Mouse (Mus musculus) forebrain, embryonic 16.5 days (tissue): ENCODE results near the gene Jazf1. TPM values are rescaled to one million over a fixed set of nuclear protein-coding genes. Genes with fewer than 3 reads are reported as not detected.

Source experiments
- ATAC-seq: fragments of 200-750 bp; cut with Nextera tagmentation; 2 replicates; pipeline ENCODE4 v1.8.0; 2017; ENCODE audit warnings: mild to moderate bottlenecking, moderate library complexity
- H3K27ac ChIP-seq: fragments of 300-500 bp; sonication (generic); 2 replicates; pipeline ENCODE4 v1.5.1; 2014; ENCODE audit warnings: low read length, control low read depth
- H3K27me3 ChIP-seq: fragments of 300-500 bp; sonication (generic); replicated peaks from 2 replicates; pipeline ENCODE4 v1.6.1; 2014; ENCODE audit warnings: low read length; ENCODE audit not compliant: control insufficient read depth, insufficient read depth
- H3K36me3 ChIP-seq: fragments of 300-500 bp; sonication (generic); 2 replicates; pipeline ENCODE4 v1.6.1; 2014; ENCODE audit not compliant: control insufficient read depth, insufficient read depth
- H3K4me1 ChIP-seq: fragments of 300-500 bp; sonication (generic); replicated peaks from 2 replicates; pipeline ENCODE4 v1.6.1; 2014; ENCODE audit warnings: low read length; ENCODE audit not compliant: control insufficient read depth, insufficient read depth
- H3K4me2 ChIP-seq: fragments of 300-500 bp; sonication (generic); 2 replicates; pipeline ENCODE4 v1.6.1; 2014; ENCODE audit warnings: mild to moderate bottlenecking, low read length, control low read depth
- H3K4me3 ChIP-seq: fragments of 300-500 bp; sonication (generic); replicated peaks from 2 replicates; pipeline ENCODE4 v1.5.1; 2014; ENCODE audit warnings: mild to moderate bottlenecking, low read length, control low read depth
- H3K9ac ChIP-seq: fragments of 300-500 bp; sonication (generic); replicated peaks from 2 replicates; pipeline ENCODE4 v1.6.1; 2014; ENCODE audit warnings: low read depth, low read length, control low read depth
- H3K9me3 ChIP-seq: fragments of 300-500 bp; sonication (generic); 2 replicates; pipeline ENCODE4 v1.6.1; 2016; ENCODE audit warnings: low read length; ENCODE audit not compliant: control insufficient read depth
- WGBS: fragments of 180-500 bp; shearing (Covaris S2); extraction: QIAGEN DNeasy Blood & Tissue Kit; methylation state at CpG from one replicate; pipeline ENCODE4 v1.1.7; 2014; 5-methylcytosine and 5-hydroxymethylcytosine counted together
- polyA plus RNA-seq: library from polyadenylated mRNA; unstranded; fragments of >200 nt; fragmentation: Nextera tagmentation; extraction: Ambion mirVana; gene quantifications from 2 replicates; pipeline ENCODE4 v1.2.1, GENCODE M21; 2015

The Jazf1 gene
- polyA plus RNA-seq, 1 experiment from 2014 or later, result 37.0 TPM

DNA sequence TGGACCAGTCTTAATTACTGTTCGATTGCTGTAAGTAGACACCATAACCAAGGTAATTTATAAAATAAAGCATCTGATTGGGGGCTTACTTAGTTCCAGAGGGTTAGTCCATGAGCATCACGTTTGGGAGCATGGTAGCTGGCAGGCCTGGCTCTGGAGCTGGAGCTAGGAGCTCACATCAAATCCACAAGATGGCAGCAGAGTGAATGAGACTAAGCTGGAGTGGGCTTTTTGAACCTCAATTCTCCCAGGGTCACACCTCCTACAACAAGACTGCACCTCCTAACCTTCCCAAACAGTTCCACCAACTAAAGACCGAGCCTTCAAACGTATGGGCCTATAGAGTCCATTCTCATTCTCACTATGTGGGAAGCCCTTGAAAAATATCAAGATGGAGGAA, 141.5 kb downstream of the Jazf1 start:
- 79% methylated on average over 4 of the region's 4 CpGs for WGBS

GRCm38 (mm10) chr6:52925458-52926042, 142.9 kb downstream of the Jazf1 start:
- Histone ChIP-seq H3K27me3 (no peaks in the 10 kb centered on the region), H3K36me3 (no peaks in the 10 kb centered on the region), H3K9me3 (no peaks in the 10 kb centered on the region), H3K9ac (no peak overlapping the region), H3K4me1 (no peaks in the 10 kb centered on the region), H3K4me3 (no peak overlapping the region), H3K27ac (no peak overlapping the region), H3K4me2 (no peak overlapping the region)
- no peak for ATAC-seq
- 87% methylated on average over 9 of the region's 9 CpGs for WGBS

More for the DNA sequence above, 141.5 kb downstream of the Jazf1 start:
- no peak overlapping the region for H3K4me3 ChIP-seq
- no peaks in the 10 kb centered on the region for H3K9me3 ChIP-seq
- no peak overlapping the region for H3K9ac ChIP-seq
- H3K27me3 ChIP-seq, result no peaks in the 10 kb centered on the region
- H3K4me1 ChIP-seq, result no peaks in the 10 kb centered on the region
- H3K36me3 ChIP-seq, result no peaks in the 10 kb centered on the region
- ATAC-seq, result no peak
- no peak overlapping the region for H3K4me2 ChIP-seq
- H3K27ac ChIP-seq, result no peak overlapping the region

- Histone ChIP-seq H3K27me3 (no peaks in the 10 kb centered on the region; the same call in 1 of the 2 replicates), H3K4me3 (no peak overlapping the region), H3K9ac (no peak overlapping the region), H3K4me1 (no peaks in the 10 kb centered on the region), H3K4me2 (no peak overlapping the region), H3K36me3 (no peaks in the 10 kb centered on the region), H3K9me3 (no peaks in the 10 kb centered on the region), H3K27ac (no peak overlapping the region)
- ATAC-seq, result no peak
- WGBS, result 85% methylated on average over 6 of the region's 6 CpGs
These were observed 147.2 kb downstream of the Jazf1 start for GRCm38 (mm10) chr6:52921248-52921647.

DNA sequence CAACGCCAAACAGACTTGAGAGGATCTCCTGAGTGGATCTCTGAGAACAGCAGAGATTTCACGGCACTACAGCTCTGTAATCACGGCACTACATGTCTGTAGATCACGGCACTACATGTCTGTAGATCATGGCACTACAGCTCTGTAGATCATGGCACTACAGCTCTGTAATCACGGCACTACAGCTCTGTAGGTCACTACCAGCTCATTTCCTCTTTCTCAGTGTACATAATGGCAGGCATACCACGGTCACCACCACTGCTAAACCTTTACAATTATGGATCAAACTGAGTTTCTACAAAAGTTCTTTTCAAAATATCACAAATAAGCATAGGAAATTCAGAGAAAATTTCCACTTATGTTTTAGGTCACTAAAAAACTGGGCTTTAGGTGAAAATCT, 147.7 kb downstream of the Jazf1 start:
- H3K27me3 ChIP-seq, result no peaks in the 10 kb centered on the region; the same call in 1 of the 2 replicates
- no peak overlapping the region for H3K9ac ChIP-seq
- ATAC-seq, result no peak
- 88% methylated on average over 6 of the region's 6 CpGs for WGBS
- no peak overlapping the region for H3K27ac ChIP-seq
- H3K9me3 ChIP-seq, result no peaks in the 10 kb centered on the region
- no peaks in the 10 kb centered on the region for H3K36me3 ChIP-seq
- no peak overlapping the region for H3K4me2 ChIP-seq
- no peaks in the 10 kb centered on the region for H3K4me1 ChIP-seq
- H3K4me3 ChIP-seq, result no peak overlapping the region

DNA sequence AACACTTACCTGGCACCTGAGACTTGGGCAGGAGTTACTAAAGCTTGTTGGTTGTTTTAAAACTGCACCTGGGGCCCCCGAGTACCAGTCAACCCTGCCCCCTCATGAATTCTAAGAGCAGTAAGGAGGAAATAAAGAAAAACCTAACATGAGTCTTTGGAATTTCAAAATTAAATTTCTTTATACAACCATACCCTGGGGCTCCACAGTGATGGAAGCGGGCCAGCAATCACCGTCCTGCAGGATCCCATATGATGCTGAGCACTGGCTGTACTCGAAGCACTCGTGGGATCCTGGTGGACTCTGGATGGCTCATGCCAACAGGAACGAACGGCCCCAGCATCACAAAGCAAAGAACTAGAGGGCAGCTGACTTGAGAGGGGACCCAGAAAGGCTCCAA, 149.0 kb downstream of the Jazf1 start:
- Histone ChIP-seq H3K9ac (no peak overlapping the region), H3K4me2 (no peak overlapping the region), H3K36me3 (no peaks in the 10 kb centered on the region), H3K27ac (no peak overlapping the region), H3K9me3 (no peaks in the 10 kb centered on the region), H3K27me3 (no peaks in the 10 kb centered on the region; the same call in 1 of the 2 replicates), H3K4me3 (no peak overlapping the region), H3K4me1 (no peaks in the 10 kb centered on the region)
- WGBS, result 65% methylated on average over 7 of the region's 7 CpGs
- no peak for ATAC-seq

GRCm38 (mm10) chr6:52918980-52919379, 149.5 kb downstream of the Jazf1 start:
- H3K36me3 ChIP-seq, result no peaks in the 10 kb centered on the region
- H3K9ac ChIP-seq, result no peak overlapping the region
- ATAC-seq, result peak; percentile 50; the same call in 1 of the 2 replicates
- no peaks in the 10 kb centered on the region for H3K4me1 ChIP-seq
- no peaks in the 10 kb centered on the region; the same call in 1 of the 2 replicates for H3K27me3 ChIP-seq
- no peak overlapping the region for H3K4me3 ChIP-seq
- no peak overlapping the region for H3K4me2 ChIP-seq
- no peak overlapping the region for H3K27ac ChIP-seq
- H3K9me3 ChIP-seq, result no peaks in the 10 kb centered on the region
- 1% methylated on average over 2 of the region's 2 CpGs for WGBS

DNA sequence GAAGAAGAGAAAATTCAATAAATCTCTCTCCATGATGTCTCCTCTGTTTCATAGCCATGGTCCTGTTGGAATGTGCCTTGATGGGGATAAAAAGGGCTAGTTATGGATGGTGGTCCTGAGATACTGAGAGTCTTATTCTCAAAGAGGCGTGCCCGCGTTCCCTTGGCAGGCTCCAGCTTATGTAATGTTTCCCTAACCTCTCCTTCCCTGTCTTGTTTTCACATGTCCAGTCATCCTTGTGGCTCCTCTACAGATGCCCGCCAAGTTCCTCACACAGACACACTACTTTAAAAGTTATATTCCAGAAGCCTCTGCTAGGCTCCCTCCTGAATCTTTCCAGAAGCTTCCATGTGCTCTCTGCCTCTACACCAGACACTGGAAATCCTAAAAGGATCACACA, 151.0 kb downstream of the Jazf1 start:
- Histone ChIP-seq H3K27ac (no peak overlapping the region), H3K36me3 (no peaks in the 10 kb centered on the region), H3K9me3 (no peaks in the 10 kb centered on the region), H3K4me3 (no peak overlapping the region), H3K4me2 (no peak overlapping the region), H3K4me1 (no peaks in the 10 kb centered on the region), H3K9ac (no peak overlapping the region), H3K27me3 (no peaks in the 10 kb centered on the region; the same call in 1 of the 2 replicates)
- 100% methylated on average over 4 of the region's 4 CpGs for WGBS
- no peak for ATAC-seq

- no peaks in the 10 kb centered on the region for H3K36me3 ChIP-seq
- no peak overlapping the region for H3K4me2 ChIP-seq
- no peak for ATAC-seq
- no peak overlapping the region for H3K9ac ChIP-seq
- no peak overlapping the region for H3K27ac ChIP-seq
- no peaks in the 10 kb centered on the region; the same call in 1 of the 2 replicates for H3K27me3 ChIP-seq
- no peak overlapping the region for H3K4me3 ChIP-seq
- H3K9me3 ChIP-seq, result no peaks in the 10 kb centered on the region
- no peaks in the 10 kb centered on the region for H3K4me1 ChIP-seq
- 88% methylated on average over 3 of the region's 3 CpGs for WGBS
These were observed 151.5 kb downstream of the Jazf1 start for GRCm38 (mm10) chr6:52916836-52917376.

DNA sequence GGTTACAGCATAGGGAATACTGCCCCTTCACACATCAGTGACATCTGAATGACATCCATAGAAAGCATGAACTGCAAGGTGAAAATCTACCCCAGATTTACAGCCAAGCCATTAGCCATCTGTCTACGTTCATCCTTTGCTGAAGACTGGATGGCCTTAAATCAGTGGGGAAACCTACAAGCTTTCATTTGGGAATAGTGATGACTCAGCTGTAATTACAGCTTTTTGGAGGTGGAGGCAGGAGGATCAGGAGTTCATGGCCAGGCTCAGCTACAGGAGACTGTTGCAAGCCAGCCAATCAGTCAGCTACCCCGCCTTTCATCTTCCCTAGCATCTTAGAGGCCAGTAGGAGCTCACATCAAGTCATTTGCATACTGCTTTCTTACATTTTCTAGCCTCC, 153.5 kb downstream of the Jazf1 start:
- Histone ChIP-seq H3K36me3 (no peaks in the 10 kb centered on the region), H3K4me1 (no peaks in the 10 kb centered on the region), H3K27ac (no peak overlapping the region), H3K4me3 (no peak overlapping the region), H3K27me3 (no peaks in the 10 kb centered on the region; the same call in 1 of the 2 replicates), H3K9ac (no peak overlapping the region), H3K4me2 (no peak overlapping the region), H3K9me3 (no peaks in the 10 kb centered on the region)
- WGBS, result 85% methylated on average over 2 of the region's 2 CpGs
- no peak for ATAC-seq
